Mouse (Mus musculus): ENCODE data around the gene Prkcb.

Prkcb gene

GRCm38 (mm10) chr7:122413231-122413630, 124.7 kb downstream of the Prkcb start:
- no peak for DNase-seq

- no peak for DNase-seq
Observed at GRCm38 (mm10) chr7:122414146-122414545, 125.6 kb downstream of the Prkcb start.

- DNase-seq = no peak
Observed at GRCm38 (mm10) chr7:122414608-122415007, 126.1 kb downstream of the Prkcb start.

GRCm38 (mm10) chr7:122415387-122415786, 126.8 kb downstream of the Prkcb start:
- no peak for DNase-seq

GRCm38 (mm10) chr7:122415904-122416303, 127.4 kb downstream of the Prkcb start:
- DNase-seq = no peak

- DNase-seq = no peak
Observed at GRCm38 (mm10) chr7:122418551-122418950, 130.0 kb downstream of the Prkcb start.

GRCm38 (mm10) chr7:122423816-122424215, 135.3 kb downstream of the Prkcb start:
- DNase-seq = no peak

- DNase-seq = no peak
Observed at GRCm38 (mm10) chr7:122429134-122429533, 140.6 kb downstream of the Prkcb start.

- no peak for DNase-seq
Observed at GRCm38 (mm10) chr7:122432401-122432800, 143.8 kb downstream of the Prkcb start.

GRCm38 (mm10) chr7:122433377-122433776, 144.8 kb downstream of the Prkcb start:
- no peak for DNase-seq

GRCm38 (mm10) chr7:122434941-122435340, 146.4 kb downstream of the Prkcb start:
- DNase-seq = no peak

- no peak for DNase-seq
Observed at GRCm38 (mm10) chr7:122435561-122435960, 147.0 kb downstream of the Prkcb start.

GRCm38 (mm10) chr7:122437390-122437789, 148.8 kb downstream of the Prkcb start:
- DNase-seq = no peak

- peak; percentile 61 for DNase-seq
Observed at GRCm38 (mm10) chr7:122445056-122445455, 156.5 kb downstream of the Prkcb start.

GRCm38 (mm10) chr7:122452671-122453070, 164.1 kb downstream of the Prkcb start:
- DNase-seq = no peak

GRCm38 (mm10) chr7:122459203-122459965, 170.8 kb downstream of the Prkcb start:
- peak; percentile 95 for DNase-seq

GRCm38 (mm10) chr7:122460020-122460419, 171.5 kb downstream of the Prkcb start:
- no peak for DNase-seq

GRCm38 (mm10) chr7:122465823-122466549, 177.4 kb downstream of the Prkcb start:
- DNase-seq = peak; percentile 50

GRCm38 (mm10) chr7:122466722-122467121, 178.2 kb downstream of the Prkcb start:
- no peak for DNase-seq

- no peak for DNase-seq
Observed at GRCm38 (mm10) chr7:122467831-122468230, 179.3 kb downstream of the Prkcb start.

- peak; percentile 76 for DNase-seq
Observed at GRCm38 (mm10) chr7:122470370-122471280, 182.1 kb downstream of the Prkcb start.

GRCm38 (mm10) chr7:122472223-122472622, 183.7 kb downstream of the Prkcb start:
- no peak for DNase-seq

- DNase-seq = no peak
Observed at GRCm38 (mm10) chr7:122475038-122475437, 186.5 kb downstream of the Prkcb start.

Data from right cerebral cortex, postnatal 4 days (tissue).